Mouse (Mus musculus): ENCODE measurements at regions not wholly inside any gene's neighbourhood (a gene's known extent, or its start where the extent isn't known, plus 50 kb on each side); places are given as distances from the start of the nearest gene placed in this dataset.

DNA sequence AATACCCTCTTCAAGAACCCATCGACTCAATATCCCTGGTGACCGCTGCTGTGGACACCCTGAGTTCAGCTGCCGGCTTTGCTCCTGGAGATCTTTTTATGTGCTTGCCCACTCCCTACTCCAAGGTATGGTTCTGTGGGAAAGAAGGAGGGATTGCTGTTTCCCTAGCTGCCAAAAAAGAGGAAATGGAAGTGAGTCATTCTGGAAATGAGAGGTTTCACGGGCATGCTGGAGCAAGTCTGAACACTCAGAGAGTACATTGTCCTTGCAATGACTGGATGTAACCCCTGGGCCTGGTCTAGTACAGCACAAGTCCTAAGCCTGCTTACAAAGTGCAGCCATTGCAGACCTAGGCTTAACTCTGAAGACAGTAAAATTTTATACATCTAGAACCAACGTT is 589.4 kb upstream of the Klf4 start:
- TF ChIP-seq CTCF (conservative IDR thresholded peaks at IDR 0.05; ENCODE audit: low read length) (no peak), NANOG (IDR thresholded peaks at IDR 0.05; ENCODE audit: borderline replicate concordance, low read length) (no peak)

Measured in E14TG2a.4 (cell line).